Mouse (Mus musculus): ENCODE results near the gene Trdn. TPM values are rescaled to one million over a fixed set of nuclear protein-coding genes. Genes with fewer than 3 reads are reported as not detected.

Trdn gene
- not detected in 2 replicates for polyA plus RNA-seq (2014; fragmentation: Nextera tagmentation; extraction: Ambion mirVana)

DNA sequence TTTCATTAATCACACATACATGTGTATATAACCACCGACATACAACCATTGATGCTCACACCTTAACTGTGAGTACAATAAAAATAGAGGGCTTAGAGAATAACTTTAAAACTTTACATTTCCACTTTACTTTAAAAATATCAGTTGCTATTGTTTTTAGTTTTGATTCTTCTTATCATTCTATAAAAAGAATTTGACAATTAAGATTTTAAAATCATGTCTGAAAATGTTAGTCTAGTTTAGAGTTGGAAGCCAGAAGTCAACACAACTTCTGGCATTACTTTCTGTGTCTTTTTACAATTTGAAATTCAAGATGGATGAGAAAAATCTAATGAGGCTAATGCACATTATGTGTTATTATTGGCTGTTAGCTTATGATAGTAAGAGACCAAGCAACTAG lies at the start of gene Trdn:
Trdn (plus strand) TSS at position 301 of the 400 bp plus-strand sequence.
- H3K27ac ChIP-seq (ENCODE audit: low read length) = no peak within 1 kb of the TSS
- no peak within 1 kb of the TSS for H3K9ac ChIP-seq (replicated peaks; ENCODE audit: low read depth, low read length)
- H3K4me1 ChIP-seq (ENCODE audit: control insufficient read depth, insufficient read depth, low read length) = no peaks in the 10 kb centered on the region
- no peaks in the 10 kb centered on the region for H3K27me3 ChIP-seq (ENCODE audit: control insufficient read depth, insufficient read depth, low read length)
- H3K4me2 ChIP-seq (replicated peaks; ENCODE audit: low read depth, low read length) = no peak within 1 kb of the TSS
- no peaks in the 10 kb centered on the region for H3K36me3 ChIP-seq (ENCODE audit: control insufficient read depth, insufficient read depth, low read length)
- no peak within 1 kb of the TSS for H3K4me3 ChIP-seq (ENCODE audit: low read depth, low read length)
- 81% methylated on average over 1 of the region's 1 CpGs for WGBS
- no peaks in the 10 kb centered on the region for H3K9me3 ChIP-seq (ENCODE audit: control insufficient read depth, low read depth, low read length)
- ATAC-seq (ENCODE audit: insufficient number of reproducible peaks, insufficient read depth, low FRiP score, low read depth) = no peak

DNA sequence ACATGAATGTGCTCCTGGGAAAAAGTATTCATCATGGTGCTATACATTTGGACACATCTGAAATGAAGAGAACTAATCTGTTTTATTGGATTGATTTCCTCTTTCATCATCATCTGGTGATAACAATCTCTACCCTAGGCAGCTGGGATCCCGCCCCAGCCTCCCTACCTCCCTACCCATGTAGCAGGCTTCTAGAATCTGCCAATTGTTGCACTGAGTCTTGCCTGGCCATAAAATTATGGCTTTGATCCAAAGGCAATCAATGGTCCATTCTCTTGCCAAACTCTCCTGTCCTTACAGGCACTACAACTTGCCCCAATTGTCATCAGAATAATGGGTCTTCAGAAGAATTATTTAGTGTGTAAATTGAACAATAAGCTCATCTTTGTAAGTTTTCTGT lies 19.6 kb upstream of the Trdn start:
- Histone ChIP-seq H3K9ac (replicated peaks; ENCODE audit: low read depth, low read length) (no peak overlapping the region), H3K27me3 (ENCODE audit: control insufficient read depth, insufficient read depth, low read length) (no peaks in the 10 kb centered on the region), H3K4me3 (ENCODE audit: low read depth, low read length) (no peak overlapping the region), H3K36me3 (ENCODE audit: control insufficient read depth, insufficient read depth, low read length) (no peaks in the 10 kb centered on the region), H3K4me2 (replicated peaks; ENCODE audit: low read depth, low read length) (no peak overlapping the region), H3K27ac (ENCODE audit: low read length) (no peak overlapping the region), H3K9me3 (ENCODE audit: control insufficient read depth, low read depth, low read length) (no peaks in the 10 kb centered on the region), H3K4me1 (ENCODE audit: control insufficient read depth, insufficient read depth, low read length) (no peaks in the 10 kb centered on the region)
- WGBS = 81% methylated on average over 1 of the region's 1 CpGs
- no peak for ATAC-seq (ENCODE audit: insufficient number of reproducible peaks, insufficient read depth, low FRiP score, low read depth)

GRCm38 (mm10) chr10:33065566-33065965 lies 14.8 kb upstream of the Trdn start:
- Histone ChIP-seq H3K4me1 (ENCODE audit: control insufficient read depth, insufficient read depth, low read length) (no peaks in the 10 kb centered on the region), H3K27ac (ENCODE audit: low read length) (no peak overlapping the region), H3K36me3 (ENCODE audit: control insufficient read depth, insufficient read depth, low read length) (no peaks in the 10 kb centered on the region), H3K27me3 (ENCODE audit: control insufficient read depth, insufficient read depth, low read length) (no peaks in the 10 kb centered on the region), H3K9me3 (ENCODE audit: control insufficient read depth, low read depth, low read length) (no peaks in the 10 kb centered on the region), H3K4me2 (replicated peaks; ENCODE audit: low read depth, low read length) (no peak overlapping the region), H3K4me3 (ENCODE audit: low read depth, low read length) (no peak overlapping the region), H3K9ac (replicated peaks; ENCODE audit: low read depth, low read length) (no peak overlapping the region)
- WGBS = 89% methylated on average over 1 of the region's 1 CpGs
- no peak for ATAC-seq (ENCODE audit: insufficient number of reproducible peaks, insufficient read depth, low FRiP score, low read depth)

DNA sequence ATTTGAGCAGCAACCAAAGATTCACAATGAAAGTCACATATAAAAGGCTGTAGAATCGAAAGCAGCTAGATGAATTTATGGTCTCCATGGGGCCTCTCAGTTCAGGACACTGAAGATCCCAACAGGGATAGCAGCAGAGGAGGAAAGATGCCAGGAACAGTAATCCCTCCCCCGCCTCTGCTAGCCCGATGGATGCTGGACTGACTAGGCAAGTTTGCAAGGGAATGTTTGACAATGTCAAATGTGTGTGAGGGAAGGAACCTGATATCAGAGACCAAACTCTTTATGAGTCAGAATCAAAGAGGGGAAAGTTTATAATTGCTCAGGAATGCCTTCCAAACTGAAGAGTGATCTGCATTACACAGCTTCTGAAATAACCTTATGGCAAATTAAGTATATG lies 7.2 kb upstream of the Trdn start:
- no peaks in the 10 kb centered on the region for H3K4me1 ChIP-seq (ENCODE audit: control insufficient read depth, insufficient read depth, low read length)
- no peak overlapping the region for H3K27ac ChIP-seq (ENCODE audit: low read length)
- H3K27me3 ChIP-seq (ENCODE audit: control insufficient read depth, insufficient read depth, low read length) = no peaks in the 10 kb centered on the region
- no peak overlapping the region for H3K4me2 ChIP-seq (replicated peaks; ENCODE audit: low read depth, low read length)
- no peak overlapping the region for H3K9ac ChIP-seq (replicated peaks; ENCODE audit: low read depth, low read length)
- WGBS = 59% methylated on average over 3 of the region's 3 CpGs
- ATAC-seq (ENCODE audit: insufficient number of reproducible peaks, insufficient read depth, low FRiP score, low read depth) = no peak
- H3K4me3 ChIP-seq (ENCODE audit: low read depth, low read length) = no peak overlapping the region
- no peaks in the 10 kb centered on the region for H3K36me3 ChIP-seq (ENCODE audit: control insufficient read depth, insufficient read depth, low read length)
- no peaks in the 10 kb centered on the region for H3K9me3 ChIP-seq (ENCODE audit: control insufficient read depth, low read depth, low read length)

- ATAC-seq (ENCODE audit: insufficient number of reproducible peaks, insufficient read depth, low FRiP score, low read depth) = no peak
- H3K4me1 ChIP-seq (ENCODE audit: control insufficient read depth, insufficient read depth, low read length) = no peaks in the 10 kb centered on the region
- no peak overlapping the region for H3K9ac ChIP-seq (replicated peaks; ENCODE audit: low read depth, low read length)
- no peak overlapping the region for H3K4me2 ChIP-seq (replicated peaks; ENCODE audit: low read depth, low read length)
- H3K27ac ChIP-seq (ENCODE audit: low read length) = no peak overlapping the region
- no peaks in the 10 kb centered on the region for H3K9me3 ChIP-seq (ENCODE audit: control insufficient read depth, low read depth, low read length)
- WGBS = 54% methylated on average over 2 of the region's 2 CpGs
- H3K36me3 ChIP-seq (ENCODE audit: control insufficient read depth, insufficient read depth, low read length) = no peaks in the 10 kb centered on the region
- no peak overlapping the region for H3K4me3 ChIP-seq (ENCODE audit: low read depth, low read length)
- no peaks in the 10 kb centered on the region for H3K27me3 ChIP-seq (ENCODE audit: control insufficient read depth, insufficient read depth, low read length)
Observed at GRCm38 (mm10) chr10:33082151-33082844, 1.9 kb downstream of the Trdn start.

DNA sequence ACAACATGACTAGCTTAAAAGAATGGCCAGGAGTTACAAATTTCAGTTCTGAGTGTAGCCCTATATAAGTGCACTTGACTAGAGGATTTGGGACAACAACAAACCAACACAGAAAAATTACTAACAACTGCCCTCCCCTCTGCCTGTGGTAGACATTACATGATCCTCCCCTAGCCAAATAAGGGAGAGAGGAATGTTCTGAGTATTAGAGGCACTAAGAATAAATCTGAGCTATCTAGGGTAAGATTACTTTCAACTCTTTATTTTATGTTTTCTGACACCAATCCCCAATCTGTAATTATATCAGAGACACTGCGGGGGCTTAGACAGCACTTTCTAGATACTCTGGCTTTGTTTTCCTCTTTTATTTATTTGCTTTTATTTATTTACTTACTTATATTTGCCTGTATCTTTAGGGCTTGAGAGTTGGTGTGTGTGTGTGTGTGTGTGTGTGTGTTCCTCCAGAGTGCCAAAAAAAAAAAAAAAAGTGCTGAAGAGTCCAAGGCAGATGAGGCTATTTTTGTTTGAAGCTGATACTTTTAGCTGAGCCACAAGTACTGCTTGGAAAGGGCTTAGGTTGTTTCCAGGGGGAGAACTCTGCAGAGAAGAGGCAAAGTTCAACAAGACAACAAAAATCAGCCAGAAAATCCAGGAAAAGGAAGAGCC lies 2.7 kb downstream of the Trdn start:
- Histone ChIP-seq H3K27me3 (ENCODE audit: control insufficient read depth, insufficient read depth, low read length) (no peaks in the 10 kb centered on the region), H3K4me2 (replicated peaks; ENCODE audit: low read depth, low read length) (no peak overlapping the region), H3K4me1 (ENCODE audit: control insufficient read depth, insufficient read depth, low read length) (no peaks in the 10 kb centered on the region), H3K4me3 (ENCODE audit: low read depth, low read length) (no peak overlapping the region), H3K9me3 (ENCODE audit: control insufficient read depth, low read depth, low read length) (no peaks in the 10 kb centered on the region), H3K27ac (ENCODE audit: low read length) (no peak overlapping the region), H3K9ac (replicated peaks; ENCODE audit: low read depth, low read length) (no peak overlapping the region), H3K36me3 (ENCODE audit: control insufficient read depth, insufficient read depth, low read length) (no peaks in the 10 kb centered on the region)
- no peak for ATAC-seq (ENCODE audit: insufficient number of reproducible peaks, insufficient read depth, low FRiP score, low read depth)
- WGBS = 78% methylated on average over 1 of the region's 1 CpGs

DNA sequence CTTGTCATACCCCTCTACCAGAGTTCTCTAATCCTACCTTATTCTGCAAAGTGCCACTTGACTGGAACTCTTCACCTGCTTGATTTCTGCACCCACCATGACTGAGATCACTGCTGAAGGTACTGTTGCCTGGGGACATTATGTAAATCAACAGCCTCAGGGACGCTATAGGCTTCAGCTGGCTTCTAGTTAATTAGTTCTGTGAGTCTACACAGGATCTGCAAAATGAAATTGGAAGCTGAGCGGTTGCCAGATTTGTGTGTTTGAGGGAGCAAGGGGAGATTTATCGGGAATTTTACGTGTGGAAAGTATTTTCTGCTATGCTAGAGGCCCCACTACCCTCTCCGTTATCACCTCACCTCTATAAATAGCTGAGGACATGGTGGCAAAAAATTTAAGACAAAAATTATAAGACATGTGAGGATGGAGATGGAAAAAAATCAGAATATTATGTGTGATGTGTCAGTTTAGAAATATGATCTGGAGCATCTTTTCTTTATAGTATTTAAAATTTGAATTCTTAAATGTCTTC lies 3.3 kb downstream of the Trdn start:
- Histone ChIP-seq H3K9ac (replicated peaks; ENCODE audit: low read depth, low read length) (no peak overlapping the region), H3K27me3 (ENCODE audit: control insufficient read depth, insufficient read depth, low read length) (no peaks in the 10 kb centered on the region), H3K27ac (ENCODE audit: low read length) (no peak overlapping the region), H3K9me3 (ENCODE audit: control insufficient read depth, low read depth, low read length) (no peaks in the 10 kb centered on the region), H3K4me2 (replicated peaks; ENCODE audit: low read depth, low read length) (no peak overlapping the region), H3K4me3 (ENCODE audit: low read depth, low read length) (no peak overlapping the region), H3K4me1 (ENCODE audit: control insufficient read depth, insufficient read depth, low read length) (no peaks in the 10 kb centered on the region), H3K36me3 (ENCODE audit: control insufficient read depth, insufficient read depth, low read length) (no peaks in the 10 kb centered on the region)
- no peak for ATAC-seq (ENCODE audit: insufficient number of reproducible peaks, insufficient read depth, low FRiP score, low read depth)
- WGBS = 71% methylated on average over 5 of the region's 5 CpGs

GRCm38 (mm10) chr10:33088403-33088802 lies 8.0 kb downstream of the Trdn start:
- Histone ChIP-seq H3K4me1 (ENCODE audit: control insufficient read depth, insufficient read depth, low read length) (no peaks in the 10 kb centered on the region), H3K9me3 (ENCODE audit: control insufficient read depth, low read depth, low read length) (no peaks in the 10 kb centered on the region), H3K4me2 (replicated peaks; ENCODE audit: low read depth, low read length) (no peak overlapping the region), H3K36me3 (ENCODE audit: control insufficient read depth, insufficient read depth, low read length) (no peaks in the 10 kb centered on the region), H3K27me3 (ENCODE audit: control insufficient read depth, insufficient read depth, low read length) (no peaks in the 10 kb centered on the region), H3K4me3 (ENCODE audit: low read depth, low read length) (no peak overlapping the region), H3K27ac (ENCODE audit: low read length) (no peak overlapping the region), H3K9ac (replicated peaks; ENCODE audit: low read depth, low read length) (no peak overlapping the region)
- no peak for ATAC-seq (ENCODE audit: insufficient number of reproducible peaks, insufficient read depth, low FRiP score, low read depth)
